Mouse (Mus musculus): ENCODE results near the gene Cd101. TPM values are rescaled to one million over a fixed set of nuclear protein-coding genes. Genes with fewer than 3 reads are reported as not detected.
A peak's percentile ranks its signal among the peaks of the same experiment; 100 is the strongest.

Gene Cd101
- polyA plus RNA-seq, 1 experiment from 2014 or later, result not detected

DNA sequence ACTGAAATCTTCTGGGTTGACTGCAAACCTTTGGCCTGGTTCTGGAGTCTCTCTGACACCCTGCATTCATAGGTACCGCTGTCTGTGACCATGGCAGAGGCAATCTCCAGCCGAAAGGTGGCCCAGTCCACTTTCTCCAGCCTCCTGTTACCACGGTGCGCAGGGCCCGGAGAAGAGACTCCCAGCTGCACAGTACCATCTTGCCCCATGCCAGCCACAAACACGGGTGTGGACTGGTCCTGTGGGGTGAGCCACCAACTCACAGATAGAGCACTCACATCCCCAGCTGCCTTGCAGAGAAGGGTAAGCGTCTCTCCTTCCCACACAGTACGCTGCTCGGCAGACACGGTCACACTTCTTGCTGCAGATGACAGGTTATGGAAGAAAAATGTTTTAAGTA lies 16.4 kb downstream of the Cd101 start:
- Histone ChIP-seq H3K27me3 (ENCODE audit: poor library complexity, severe bottlenecking) (no peaks in the 10 kb centered on the region), H3K4me1 (peaks cover 38% of the 10 kb centered on the region), H3K27ac (0 out of 2 replicates have a peak overlapping the region, but pooled peaks have one; percentile 40), H3K9me3 (no peaks in the 10 kb centered on the region), H3K36me3 (replicated peaks) (no peaks in the 10 kb centered on the region), H3K4me3 (no peak overlapping the region)
- no peak for DNase-seq (ENCODE audit: extremely low spot score, low spot score)
- WGBS, result 96% methylated on average over 10 of the region's 10 CpGs

DNA sequence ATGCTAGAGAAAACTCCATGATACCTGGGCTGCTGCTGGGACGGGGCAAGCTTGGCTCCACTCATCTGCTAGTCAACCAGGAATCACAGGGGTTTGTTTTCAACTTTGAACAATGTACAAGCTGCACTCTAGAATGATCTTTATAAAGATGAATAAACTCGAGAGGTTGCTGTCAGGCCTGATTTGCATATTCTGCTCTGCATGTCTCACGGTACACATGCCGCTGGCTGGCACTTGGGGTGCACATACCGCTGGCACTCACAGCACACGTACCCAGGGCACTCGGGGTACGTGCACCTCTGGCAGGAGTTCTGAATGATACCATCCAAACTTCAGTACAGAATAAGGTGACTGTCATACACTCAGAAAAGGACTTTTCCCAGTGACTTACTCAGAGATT lies 16.8 kb downstream of the Cd101 start:
- Histone ChIP-seq H3K36me3 (replicated peaks) (no peaks in the 10 kb centered on the region), H3K4me1 (peaks cover 38% of the 10 kb centered on the region), H3K4me3 (no peak overlapping the region), H3K27me3 (ENCODE audit: poor library complexity, severe bottlenecking) (no peaks in the 10 kb centered on the region), H3K27ac (0 out of 2 replicates have a peak overlapping the region, but pooled peaks have one; percentile 35), H3K9me3 (no peaks in the 10 kb centered on the region)
- no peak for DNase-seq (ENCODE audit: extremely low spot score, low spot score)
- WGBS, result 86% methylated on average over 8 of the region's 8 CpGs

DNA sequence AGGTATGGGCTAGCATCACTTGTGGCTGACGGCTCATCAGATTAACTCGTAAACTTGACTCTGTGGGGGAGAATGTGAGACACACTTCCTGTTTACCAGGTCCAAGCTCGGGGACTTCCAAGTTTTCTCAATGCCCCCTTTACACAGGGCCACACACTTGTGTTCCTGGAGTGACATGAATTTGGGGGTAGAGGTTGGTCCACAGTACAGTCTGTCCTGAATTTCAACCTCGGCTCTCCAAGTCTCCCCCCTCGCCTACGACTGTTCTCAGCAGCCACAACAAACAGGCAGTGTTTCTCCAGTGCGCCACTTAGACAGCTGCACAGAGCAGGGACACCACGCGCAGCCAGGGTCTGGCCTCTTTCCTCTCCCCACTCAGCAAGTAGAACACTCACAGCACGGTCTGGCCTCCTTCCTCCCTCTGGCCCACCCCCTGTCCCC lies 17.2 kb downstream of the Cd101 start:
- 79% methylated on average over 10 of the region's 10 CpGs for WGBS
- no peaks in the 10 kb centered on the region for H3K9me3 ChIP-seq
- no peak overlapping the region for H3K4me3 ChIP-seq
- H3K4me1 ChIP-seq, result peaks cover 38% of the 10 kb centered on the region
- DNase-seq (ENCODE audit: extremely low spot score, low spot score), result no peak
- H3K27me3 ChIP-seq (ENCODE audit: poor library complexity, severe bottlenecking), result no peaks in the 10 kb centered on the region
- 0 out of 2 replicates have a peak overlapping the region, but pooled peaks have one; percentile 35 for H3K27ac ChIP-seq
- no peaks in the 10 kb centered on the region for H3K36me3 ChIP-seq (replicated peaks)

DNA sequence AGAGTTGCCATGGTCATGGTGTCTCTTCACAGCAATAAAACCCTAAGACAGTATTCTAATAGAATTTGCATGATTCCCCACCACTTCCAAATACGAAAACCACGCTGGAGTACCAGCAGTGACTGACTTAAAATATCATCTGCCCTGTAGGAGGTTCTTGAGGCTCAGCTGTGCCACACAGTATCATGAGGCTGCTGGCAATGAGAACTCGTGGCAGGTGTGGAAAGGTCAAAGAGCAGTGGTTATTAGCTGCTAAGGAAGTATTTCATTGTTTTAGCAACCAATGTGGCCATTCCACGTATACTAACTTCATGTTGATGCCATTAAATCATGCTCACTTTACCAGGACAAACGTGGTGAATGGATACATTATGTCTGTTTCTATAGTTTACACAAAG lies 18.2 kb downstream of the Cd101 start:
- WGBS, result 73% methylated on average over 5 of the region's 5 CpGs
- Histone ChIP-seq H3K27ac (no peak overlapping the region), H3K4me3 (no peak overlapping the region)

DNA sequence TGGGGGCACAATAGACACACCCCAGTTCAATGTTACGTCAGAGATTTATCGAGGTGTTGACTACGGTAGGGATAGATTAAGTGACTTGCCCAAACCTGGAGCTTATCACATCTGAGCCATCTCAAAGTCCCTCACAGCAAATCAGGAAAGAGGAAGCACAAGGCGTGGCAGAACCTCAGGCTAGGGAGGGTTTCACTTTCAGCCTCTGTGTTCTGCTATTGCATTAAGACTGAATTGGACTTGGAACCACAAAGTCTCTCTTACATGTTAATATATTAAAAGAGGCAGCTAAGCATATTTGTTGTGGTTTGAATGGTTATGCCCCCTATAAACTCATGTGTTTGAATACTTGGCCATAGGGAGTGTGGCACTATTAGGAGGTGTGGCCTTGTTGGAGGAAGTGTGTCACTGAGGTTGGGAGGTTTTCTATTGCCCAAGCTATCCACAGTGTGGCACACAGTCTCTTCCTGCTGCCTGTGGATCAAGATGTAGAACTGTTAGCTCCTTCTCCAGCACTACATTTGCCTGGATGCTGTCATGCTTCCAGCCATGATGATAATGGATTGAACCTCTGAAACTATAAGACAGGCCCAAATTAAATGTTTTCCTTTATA lies 18.7 kb downstream of the Cd101 start:
- 92% methylated on average over 4 of the region's 4 CpGs for WGBS
- DNase-seq (ENCODE audit: extremely low spot score, low spot score), result no peak
- peaks cover 33% of the 10 kb centered on the region for H3K4me1 ChIP-seq
- no peak overlapping the region for H3K4me3 ChIP-seq
- H3K9me3 ChIP-seq, result no peaks in the 10 kb centered on the region
- no peaks in the 10 kb centered on the region for H3K36me3 ChIP-seq (replicated peaks)
- H3K27me3 ChIP-seq (ENCODE audit: poor library complexity, severe bottlenecking), result no peaks in the 10 kb centered on the region
- H3K27ac ChIP-seq, result no peak overlapping the region

More for the DNA sequence above, 18.2 kb downstream of the Cd101 start:
- Histone ChIP-seq H3K9me3 (no peaks in the 10 kb centered on the region), H3K27me3 (ENCODE audit: poor library complexity, severe bottlenecking) (no peaks in the 10 kb centered on the region), H3K36me3 (replicated peaks) (no peaks in the 10 kb centered on the region), H3K4me1 (peaks cover 38% of the 10 kb centered on the region)
- DNase-seq (ENCODE audit: extremely low spot score, low spot score), result no peak

DNA sequence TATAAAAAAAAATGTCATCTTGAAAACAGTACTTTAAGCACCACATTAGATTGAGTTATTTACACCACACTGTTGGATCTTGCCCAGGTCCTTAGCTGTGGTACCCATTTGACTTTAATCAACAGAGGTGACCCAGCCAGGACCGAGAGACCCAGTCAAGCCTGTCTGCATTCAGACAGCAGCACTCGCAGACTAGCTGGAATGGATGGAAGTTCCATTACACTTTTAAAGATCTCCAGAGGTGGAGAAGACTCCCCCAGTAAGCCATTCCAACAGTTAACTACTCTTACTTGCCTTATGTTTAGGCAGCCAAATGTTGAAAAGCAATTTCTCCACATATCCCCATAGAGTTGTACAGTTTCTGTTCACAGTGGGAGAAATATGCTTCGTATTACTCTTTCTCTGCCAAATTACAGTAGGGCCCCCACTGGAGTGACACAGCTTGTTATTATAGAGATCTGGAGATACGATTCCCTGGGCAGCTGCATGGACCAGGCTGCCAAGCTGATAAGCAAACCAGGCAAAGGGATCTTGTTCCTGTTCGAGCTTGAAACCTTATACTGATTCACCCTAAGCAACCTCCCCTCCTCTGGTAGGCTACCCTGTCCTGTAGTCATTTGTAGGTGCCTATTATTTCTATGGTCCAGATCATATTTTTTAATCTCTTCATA lies 22.1 kb downstream of the Cd101 start:
- no peak for DNase-seq (ENCODE audit: extremely low spot score, low spot score)
- Histone ChIP-seq H3K4me1 (peaks cover 7% of the 10 kb centered on the region), H3K27ac (no peak overlapping the region), H3K36me3 (replicated peaks) (no peaks in the 10 kb centered on the region), H3K27me3 (ENCODE audit: poor library complexity, severe bottlenecking) (no peaks in the 10 kb centered on the region), H3K4me3 (no peak overlapping the region), H3K9me3 (no peaks in the 10 kb centered on the region)
- 84% methylated on average over 5 of the region's 5 CpGs for WGBS

DNA sequence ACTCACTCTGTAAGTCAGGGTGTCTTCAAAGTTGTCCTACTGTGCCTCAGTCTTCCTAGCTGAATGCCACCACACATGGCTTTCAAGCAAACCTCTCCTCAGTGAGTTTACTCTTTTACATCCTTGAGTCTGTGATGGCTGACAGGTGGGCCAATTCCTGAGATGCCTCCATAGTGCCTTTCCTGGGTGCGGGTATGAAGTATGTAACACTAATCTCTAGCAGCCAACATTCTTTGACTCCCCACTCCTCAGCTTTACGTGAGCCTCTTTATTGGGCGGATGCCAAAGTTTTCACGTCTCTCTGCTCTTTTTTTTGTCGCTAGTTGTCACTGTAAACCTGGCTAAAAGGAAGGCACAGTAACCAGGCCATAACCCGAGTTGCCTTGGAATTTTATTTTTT lies 24.0 kb downstream of the Cd101 start:
- Histone ChIP-seq H3K9me3 (no peaks in the 10 kb centered on the region), H3K27ac (no peak overlapping the region), H3K27me3 (ENCODE audit: poor library complexity, severe bottlenecking) (no peaks in the 10 kb centered on the region), H3K4me1 (no peaks in the 10 kb centered on the region), H3K4me3 (no peak overlapping the region), H3K36me3 (replicated peaks) (no peaks in the 10 kb centered on the region)
- WGBS, result 91% methylated on average over 6 of the region's 6 CpGs
- DNase-seq (ENCODE audit: extremely low spot score, low spot score), result no peak

DNA sequence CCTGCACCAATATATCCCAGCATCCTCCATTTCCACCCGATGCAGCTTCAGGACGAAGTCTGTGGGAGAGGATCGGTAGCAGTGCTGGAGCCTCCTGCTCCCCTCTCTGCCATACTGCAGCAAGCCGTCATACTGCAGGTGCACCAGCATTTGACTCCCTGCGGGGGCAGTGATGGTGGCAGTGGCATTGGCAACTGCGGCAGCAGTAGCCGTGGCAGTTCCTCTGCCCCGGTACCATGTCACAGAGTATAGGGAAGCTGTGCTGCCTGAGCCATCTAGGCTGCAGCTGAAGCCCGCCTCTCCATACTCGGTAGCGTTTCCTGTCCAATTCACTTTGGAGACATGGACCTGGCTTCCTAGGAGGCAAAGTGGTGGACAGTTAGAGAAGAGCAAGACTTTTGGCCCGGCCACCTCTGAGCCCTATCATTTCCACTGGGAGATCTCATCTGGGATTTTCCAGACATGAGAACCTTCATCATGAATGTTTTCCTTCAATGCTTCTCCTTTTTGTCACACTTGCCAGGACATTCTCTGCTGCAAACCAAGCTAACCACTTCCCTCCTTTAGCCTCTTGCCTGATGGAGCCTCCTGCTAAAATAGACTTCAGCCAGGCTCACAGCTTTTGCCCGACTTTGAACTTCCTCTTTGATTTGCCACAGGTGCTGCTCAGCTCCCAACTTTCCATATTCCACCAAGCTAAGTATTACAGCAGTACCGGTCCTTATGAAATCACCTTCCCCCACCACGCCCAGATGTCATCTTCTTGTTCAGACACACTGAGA lies 25.6 kb downstream of the Cd101 start:
- WGBS, result 87% methylated on average over 15 of the region's 15 CpGs
- Histone ChIP-seq H3K9me3 (no peaks in the 10 kb centered on the region), H3K36me3 (replicated peaks) (no peaks in the 10 kb centered on the region), H3K4me1 (peaks cover 13% of the 10 kb centered on the region), H3K27ac (no peak overlapping the region), H3K4me3 (no peak overlapping the region), H3K27me3 (ENCODE audit: poor library complexity, severe bottlenecking) (no peaks in the 10 kb centered on the region)
- no peak for DNase-seq (ENCODE audit: extremely low spot score, low spot score)

DNA sequence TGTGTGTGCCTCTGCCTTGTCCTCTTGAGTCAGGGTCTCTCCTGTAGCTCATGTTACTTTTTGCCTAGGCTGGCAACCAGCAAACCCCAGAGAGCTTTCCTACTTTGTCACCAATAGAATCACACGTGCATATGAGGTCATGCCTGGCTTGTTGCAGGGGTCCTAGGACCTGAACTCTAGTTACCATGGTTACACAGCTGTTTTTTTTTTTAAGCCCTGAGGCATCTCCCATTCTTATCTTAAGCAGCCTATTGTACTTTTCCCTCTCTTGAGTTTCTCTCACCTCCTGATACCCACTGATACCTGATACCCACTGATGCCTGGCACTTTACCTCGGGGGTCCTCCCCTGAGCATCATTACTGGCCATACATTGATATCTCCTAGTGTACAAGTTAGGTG lies 29.6 kb downstream of the Cd101 start:
- peaks cover 18% of the 10 kb centered on the region for H3K4me1 ChIP-seq
- 37% methylated on average over 2 of the region's 2 CpGs for WGBS
- H3K27ac ChIP-seq, result no peak overlapping the region
- no peaks in the 10 kb centered on the region for H3K36me3 ChIP-seq (replicated peaks)
- no peaks in the 10 kb centered on the region for H3K9me3 ChIP-seq
- H3K4me3 ChIP-seq, result no peak overlapping the region
- H3K27me3 ChIP-seq (ENCODE audit: poor library complexity, severe bottlenecking), result no peaks in the 10 kb centered on the region
- no peak for DNase-seq (ENCODE audit: extremely low spot score, low spot score)

DNA sequence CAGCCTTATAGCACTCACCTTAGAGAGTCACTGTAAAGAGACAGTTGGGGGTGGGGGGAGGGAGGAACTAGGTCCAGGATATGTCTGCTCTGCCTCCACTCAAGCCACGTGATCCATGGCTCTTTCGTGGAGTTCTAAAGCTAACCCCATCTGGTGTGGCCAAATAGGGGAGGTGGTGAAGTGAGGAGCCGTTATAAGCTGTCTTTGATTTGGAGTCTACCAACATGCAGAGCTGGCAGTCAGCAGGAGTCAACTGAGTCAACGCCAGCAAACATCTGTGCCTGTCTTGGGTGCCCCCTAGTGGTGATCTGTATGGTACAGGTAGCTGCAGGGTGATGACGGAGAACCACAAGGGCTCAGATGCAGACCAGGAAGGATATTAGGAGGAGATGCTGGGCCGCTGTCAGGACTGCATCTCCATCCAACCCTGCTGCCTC lies 30.4 kb downstream of the Cd101 start:
- Histone ChIP-seq H3K9me3 (no peaks in the 10 kb centered on the region), H3K4me1 (peaks cover 25% of the 10 kb centered on the region), H3K27me3 (ENCODE audit: poor library complexity, severe bottlenecking) (no peaks in the 10 kb centered on the region), H3K4me3 (no peak overlapping the region), H3K36me3 (replicated peaks) (no peaks in the 10 kb centered on the region), H3K27ac (no peak overlapping the region)
- peak; percentile 70 for DNase-seq (ENCODE audit: extremely low spot score, low spot score)
- WGBS, result 18% methylated on average over 6 of the region's 6 CpGs

DNA sequence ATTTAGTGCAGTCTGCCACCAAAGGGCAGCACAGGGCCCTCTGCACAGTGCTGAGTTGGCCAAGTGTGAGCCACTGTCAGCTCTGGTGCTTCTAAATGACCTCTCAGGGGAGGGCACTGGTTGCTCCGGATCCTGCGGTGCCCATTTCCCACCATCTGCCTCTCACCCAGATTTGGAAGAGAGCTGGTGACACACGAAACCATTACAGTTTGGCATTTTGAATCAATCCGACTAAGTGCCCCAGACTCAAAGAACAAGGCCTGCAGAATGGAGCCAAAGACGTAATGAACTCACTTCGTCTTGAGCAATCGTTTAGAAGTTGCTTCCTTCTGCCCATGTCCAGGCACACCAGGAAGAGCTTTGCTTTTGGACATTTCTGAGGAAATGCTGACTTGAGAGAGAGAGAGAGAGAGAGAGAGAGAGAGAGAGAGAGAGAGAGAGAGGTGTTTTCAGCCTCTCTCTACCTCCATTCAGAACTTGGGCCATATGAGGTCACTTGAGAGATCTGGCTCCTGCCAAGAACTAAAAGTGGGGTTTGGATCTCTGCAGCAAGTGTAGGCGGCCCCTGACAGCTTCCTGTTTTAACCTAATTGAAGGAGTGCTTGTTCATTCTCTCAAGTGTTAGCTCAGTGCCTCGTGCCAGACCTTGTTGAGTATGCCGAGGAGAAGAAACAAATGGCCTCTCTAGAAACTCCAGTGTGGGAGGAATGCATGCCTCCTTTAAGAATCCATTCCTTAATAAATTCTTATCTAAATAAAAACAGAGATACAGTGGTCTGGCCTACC lies 31.4 kb downstream of the Cd101 start:
- H3K27ac ChIP-seq, result no peak overlapping the region
- 90% methylated on average over 10 of the region's 10 CpGs for WGBS

DNA sequence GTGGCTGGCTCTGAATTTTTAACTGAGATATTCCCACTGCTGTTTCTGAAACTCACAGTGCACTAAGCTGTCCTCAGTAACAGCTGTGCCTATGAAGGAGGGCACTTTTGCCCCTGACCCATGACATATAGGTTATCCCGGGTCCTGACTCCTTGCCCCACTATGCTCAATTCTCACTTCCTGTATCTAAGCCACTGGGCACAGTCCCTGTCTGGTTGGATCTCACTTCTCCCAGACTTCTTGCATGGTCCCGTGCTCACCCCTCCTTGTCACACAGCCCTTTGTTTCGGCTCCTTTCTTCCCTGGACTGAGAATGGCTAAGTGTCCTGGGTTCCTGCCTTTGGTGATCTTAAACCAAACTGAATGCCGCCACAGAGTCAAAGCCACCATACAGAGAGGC lies 35.1 kb downstream of the Cd101 start:
- no peak overlapping the region for H3K27ac ChIP-seq

More for the DNA sequence above, 31.4 kb downstream of the Cd101 start:
- no peaks in the 10 kb centered on the region for H3K27me3 ChIP-seq (ENCODE audit: poor library complexity, severe bottlenecking)
- H3K4me1 ChIP-seq, result peaks cover 25% of the 10 kb centered on the region
- H3K9me3 ChIP-seq, result no peaks in the 10 kb centered on the region
- no peaks in the 10 kb centered on the region for H3K36me3 ChIP-seq (replicated peaks)
- H3K4me3 ChIP-seq, result no peak overlapping the region
- DNase-seq (ENCODE audit: extremely low spot score, low spot score), result no peak

More for the DNA sequence above, 35.1 kb downstream of the Cd101 start:
- Histone ChIP-seq H3K36me3 (replicated peaks) (no peaks in the 10 kb centered on the region), H3K4me1 (peaks cover 32% of the 10 kb centered on the region), H3K4me3 (no peak overlapping the region), H3K27me3 (ENCODE audit: poor library complexity, severe bottlenecking) (no peaks in the 10 kb centered on the region), H3K9me3 (no peaks in the 10 kb centered on the region)
- DNase-seq (ENCODE audit: extremely low spot score, low spot score), result no peak
- WGBS, result 68% methylated on average over 4 of the region's 4 CpGs

Measured in forebrain, embryonic 10.5 days (tissue).